Mouse (Mus musculus) CH12.LX (cell line): ENCODE data around the gene Marc2. TPM values are rescaled to one million over a fixed set of nuclear protein-coding genes. Genes with fewer than 3 reads are reported as not detected.

Experiments used
- DNase-seq: peaks from one replicate; pipeline ENCODE4 v3.0.0-alpha.2; 2013; ENCODE audit errors: extremely low read depth
- H3K27ac ChIP-seq: 2 replicates; pipeline ENCODE4 v1.5.1; 2012; ENCODE audit warnings: low read depth, mild to moderate bottlenecking, control low read depth, moderate library complexity; ENCODE audit not compliant: insufficient read depth
- H3K27me3 ChIP-seq: replicated peaks from 2 replicates; pipeline ENCODE3; 2012; ENCODE audit warnings: inconsistent platforms
- H3K36me3 ChIP-seq, 2 experiments: replicated peaks in 1 of 2; 2 replicates each; pipeline versions ENCODE3 to v1.6.1; 2012; ENCODE audit warnings: inconsistent platforms in 1 of 2, low read length in 1 of 2, mild to moderate bottlenecking in 1 of 2, mixed read lengths in 1 of 2, moderate library complexity in 1 of 2; ENCODE audit not compliant: control insufficient read depth in 1 of 2, insufficient read depth in 1 of 2
- H3K4me1 ChIP-seq, 2 experiments: 2 replicates each; pipeline ENCODE4 v1.6.1; 2012; ENCODE audit warnings: inconsistent platforms in 1 of 2, moderate library complexity in 1 of 2; ENCODE audit not compliant: insufficient read depth in 2 of 2, control insufficient read depth in 1 of 2
- H3K4me2 ChIP-seq: 2 replicates; pipeline ENCODE4 v1.6.1; 2012; ENCODE audit warnings: low read depth, mild to moderate bottlenecking, control low read depth; ENCODE audit not compliant: poor library complexity, insufficient read depth, severe bottlenecking
- H3K4me3 ChIP-seq, 3 experiments: fragments of 150-350 bp in 1 of 3; sonication (generic) in 1 of 3; replicated peaks in 1 of 3; 2 replicates each; pipeline versions ENCODE3 to v1.5.1; 2011 to 2012; ENCODE audit warnings: low read depth in 2 of 3, low read length in 2 of 3, mild to moderate bottlenecking in 2 of 3, moderate library complexity in 2 of 3, control low read depth in 1 of 3, improper control_type of control experiment in 1 of 3, inconsistent platforms in 1 of 3, mixed read lengths in 1 of 3; ENCODE audit not compliant: poor library complexity in 1 of 3
- H3K79me2 ChIP-seq: replicated peaks from 2 replicates; pipeline ENCODE4 v1.6.1; 2012; ENCODE audit warnings: mild to moderate bottlenecking, moderate library complexity; ENCODE audit not compliant: control insufficient read depth, poor library complexity, insufficient read depth, severe bottlenecking; ENCODE audit errors: extremely low read depth
- H3K9ac ChIP-seq: 2 replicates; pipeline ENCODE4 v1.6.1; 2012; ENCODE audit warnings: low read depth, mild to moderate bottlenecking, control low read depth, moderate library complexity; ENCODE audit not compliant: insufficient read depth
- H3K9me3 ChIP-seq: replicated peaks from 2 replicates; pipeline ENCODE3; 2012; ENCODE audit warnings: low read length, inconsistent platforms, mixed read lengths
- BHLHE40 ChIP-seq: IDR thresholded peaks from 2 replicates; pipeline ENCODE4 v1.6.1; 2011; ENCODE audit warnings: mild to moderate bottlenecking, low read depth, low read length, improper control_type of control experiment
- CHD2 ChIP-seq: IDR thresholded peaks from 2 replicates; pipeline ENCODE4 v1.6.1; 2011; ENCODE audit warnings: low read length, improper control_type of control experiment
- CTCF ChIP-seq, 2 experiments: IDR thresholded peaks in 1 of 2; conservative IDR thresholded peaks in 1 of 2; 2 replicates each; pipeline ENCODE4 v1.5.1; 2011 to 2012; ENCODE audit warnings: low read depth in 2 of 2, low read length in 2 of 2, improper control_type of control experiment in 1 of 2, inconsistent platforms in 1 of 2, mild to moderate bottlenecking in 1 of 2, moderate library complexity in 1 of 2
- E2F4 ChIP-seq: IDR thresholded peaks from 2 replicates; pipeline ENCODE4 v1.6.1; 2011; ENCODE audit warnings: low read depth, low read length, improper control_type of control experiment; ENCODE audit not compliant: insufficient replicate concordance
- ETS1 ChIP-seq: conservative IDR thresholded peaks from 2 replicates; pipeline ENCODE4 v1.6.1; 2012; ENCODE audit warnings: low read depth, mild to moderate bottlenecking, inconsistent platforms, low read length, improper control_type of control experiment, moderate library complexity
- IRF4 ChIP-seq: IDR thresholded peaks from 2 replicates; pipeline ENCODE4 v1.6.1; 2014; ENCODE audit warnings: low read depth, mild to moderate bottlenecking, inconsistent platforms, low read length, improper control_type of control experiment
- JUN ChIP-seq: IDR thresholded peaks from 2 replicates; pipeline ENCODE4 v1.6.1; 2011; ENCODE audit warnings: low read depth, mild to moderate bottlenecking, low read length, improper control_type of control experiment, moderate library complexity; ENCODE audit not compliant: insufficient read depth
- MAFK ChIP-seq: IDR thresholded peaks from 2 replicates; pipeline ENCODE4 v1.6.1; 2011; ENCODE audit warnings: low read length, improper control_type of control experiment; ENCODE audit not compliant: insufficient replicate concordance
- MAX ChIP-seq: IDR thresholded peaks from 2 replicates; pipeline ENCODE4 v1.6.1; 2011; ENCODE audit warnings: low read length, improper control_type of control experiment
- MEF2A ChIP-seq: IDR thresholded peaks from 2 replicates; pipeline ENCODE4 v1.6.1; 2014; ENCODE audit warnings: low read depth, mild to moderate bottlenecking, inconsistent platforms, low read length, improper control_type of control experiment, borderline replicate concordance
- MYC ChIP-seq: IDR thresholded peaks from 2 replicates; pipeline ENCODE4 v1.6.1; 2011; ENCODE audit warnings: low read depth, mild to moderate bottlenecking, improper control_type of control experiment, low read length
- NRF1 ChIP-seq: IDR thresholded peaks from 2 replicates; pipeline ENCODE4 v1.6.1; 2014; ENCODE audit warnings: low read depth, mild to moderate bottlenecking, inconsistent platforms, low read length, improper control_type of control experiment, moderate library complexity
- RAD21 ChIP-seq: IDR thresholded peaks from 2 replicates; pipeline ENCODE4 v1.6.1; 2011; ENCODE audit warnings: low read depth, mild to moderate bottlenecking, low read length, improper control_type of control experiment, moderate library complexity
- TBP ChIP-seq: conservative IDR thresholded peaks from 2 replicates; pipeline ENCODE4 v1.6.1; 2011; ENCODE audit warnings: low read depth, low read length, improper control_type of control experiment
- UBTF ChIP-seq: IDR thresholded peaks from 2 replicates; pipeline ENCODE4 v1.6.1; 2012; ENCODE audit warnings: low read depth, mild to moderate bottlenecking, inconsistent platforms, low read length, improper control_type of control experiment, moderate library complexity
- USF1 ChIP-seq: IDR thresholded peaks from 2 replicates; pipeline ENCODE4 v1.6.1; 2014; ENCODE audit warnings: low read depth, mild to moderate bottlenecking, inconsistent platforms, low read length, improper control_type of control experiment
- USF2 ChIP-seq: conservative IDR thresholded peaks from 2 replicates; pipeline ENCODE4 v1.6.1; 2011; ENCODE audit warnings: low read depth, low read length, improper control_type of control experiment
- ZKSCAN1 ChIP-seq: IDR thresholded peaks from 2 replicates; pipeline ENCODE4 v1.6.1; 2012; ENCODE audit warnings: low read depth, inconsistent platforms, low read length, improper control_type of control experiment, borderline replicate concordance
- ZMIZ1 ChIP-seq: IDR thresholded peaks from 2 replicates; pipeline ENCODE4 v1.6.1; 2012; ENCODE audit warnings: low read depth, mild to moderate bottlenecking, inconsistent platforms, low read length, improper control_type of control experiment
- dilution Hi-C: fragments of 300-500 bp; cut with MboI; formaldehyde crosslinking; loops from 2 replicates; pipeline ENCODE4 v1.14.3; 2020; ENCODE audit warnings: low sequenced_read_pairs; ENCODE audit not compliant: extremely low pct_unique_long_range_greater_than_20kb, extremely low pct_ligation_motif_present
- in situ Hi-C: fragments of 300-500 bp; cut with MboI; formaldehyde crosslinking; loops from 3 replicates; pipeline ENCODE4 v1.14.3; 2019; ENCODE audit warnings: low sequenced_read_pairs, low pct_ligation_motif_present, low pct_unique_long_range_greater_than_20kb, mixed read lengths
- polyA plus RNA-seq: library from polyadenylated mRNA; unstranded; fragments of >175 nt; gene quantifications from 2 replicates; pipeline ENCODE4 v1.2.1, GENCODE M21; 2012; ENCODE audit warnings: low read depth; ENCODE audit not compliant: insufficient read length
- total RNA-seq, 2 experiments: library from RNA; depleted of rRNA; stranded (reverse); fragments of 300-350 nt in 1 of 2; fragments of >200 nt in 1 of 2; gene quantifications; 2 replicates each; pipeline ENCODE4 v1.2.3; 2012 to 2014

Gene Marc2
- total and polyA plus RNA-seq, 3 experiments: 55.0 to 129 (median 63.5) TPM

GRCm38 (mm10) chr1:184870646-184871385 lies 24.6 kb upstream of the Marc2 start:
- dilution Hi-C loops (no loop called here), in situ Hi-C loops (no loop called here)
- Histone ChIP-seq H3K36me3 (no peaks in the 10 kb centered on the region), H3K4me3 (no peak overlapping the region), H3K9me3 (no peaks in the 10 kb centered on the region), H3K4me1 (peaks cover 0 to 12% of the 10 kb centered on the region in 2 experiments; a peak in 2 of 4 replicates), H3K27ac (no peak overlapping the region), H3K79me2 (no peaks in the 10 kb centered on the region), H3K9ac (no peak overlapping the region), H3K27me3 (peaks cover 2% of the 10 kb centered on the region), H3K4me2 (no peak overlapping the region)
- DNase-seq: no peak
- TF ChIP-seq ZMIZ1 (no peak), IRF4 (no peak), CHD2 (no peak), ZKSCAN1 (no peak), RAD21 (no peak), MYC (no peak), BHLHE40 (no peak), NRF1 (no peak), USF1 (no peak), MEF2A (no peak), JUN (no peak)

- DNase-seq: no peak
- Histone ChIP-seq H3K79me2 (no peaks in the 10 kb centered on the region), H3K9ac (no peak overlapping the region), H3K27me3 (no peaks in the 10 kb centered on the region), H3K4me1 (peaks cover 0 to 12% of the 10 kb centered on the region in 2 experiments; a peak in 2 of 4 replicates), H3K27ac (no peak overlapping the region), H3K9me3 (no peaks in the 10 kb centered on the region), H3K36me3 (no peaks in the 10 kb centered on the region), H3K4me2 (no peak overlapping the region), H3K4me3 (no peak overlapping the region)
- dilution Hi-C loops (no loop called here), in situ Hi-C loops (no loop called here)
- TF ChIP-seq NRF1 (no peak), USF1 (no peak), CTCF (conservative IDR thresholded peaks at IDR 0.05 in 1 of 2, IDR thresholded peaks at IDR 0.05 in 1 of 2; ENCODE audit: low read depth in 2 of 2, low read length in 2 of 2) (no peak), E2F4 (no peak), TBP (no peak), MAFK (no peak), MAX (no peak), USF2 (no peak), UBTF (no peak), MYC (no peak), CHD2 (no peak), JUN (no peak), ETS1 (no peak)
Measured at GRCm38 (mm10) chr1:184869939-184870565, 23.8 kb upstream of the Marc2 start.
